Mouse (Mus musculus) hindbrain, embryonic 11.5 days (tissue): ENCODE results near the gene Myom1. TPM values are rescaled to one million over a fixed set of nuclear protein-coding genes. Genes with fewer than 3 reads are reported as not detected.

ENCODE experiments used
- ATAC-seq: fragments of 200-750 bp; cut with Nextera tagmentation; 2 replicates; pipeline ENCODE4 v1.8.0; 2017; ENCODE audit warnings: mild to moderate bottlenecking, moderate TSS enrichment, moderate library complexity; ENCODE audit not compliant: low FRiP score
- DNase-seq: peaks from one replicate; pipeline ENCODE4 v3.0.0-alpha.2; 2015; ENCODE audit warnings: low spot score
- H3K27ac ChIP-seq: fragments of 300-500 bp; sonication (generic); 2 replicates; pipeline ENCODE4 v1.5.1; 2014; ENCODE audit warnings: mild to moderate bottlenecking, low read depth, low read length
- H3K27me3 ChIP-seq: fragments of 300-500 bp; sonication (generic); 2 replicates; pipeline ENCODE4 v1.6.1; 2014; ENCODE audit warnings: mild to moderate bottlenecking, low read length, moderate library complexity, mixed read lengths; ENCODE audit not compliant: control insufficient read depth, insufficient read depth
- H3K36me3 ChIP-seq: fragments of 300-500 bp; sonication (generic); 2 replicates; pipeline ENCODE4 v1.6.1; 2014; ENCODE audit warnings: mild to moderate bottlenecking, low read length, moderate library complexity, mixed read lengths; ENCODE audit not compliant: control insufficient read depth, insufficient read depth
- H3K4me1 ChIP-seq: fragments of 300-500 bp; sonication (generic); replicated peaks from 2 replicates; pipeline ENCODE4 v1.6.1; 2014; ENCODE audit warnings: low read length, mixed read lengths; ENCODE audit not compliant: control insufficient read depth, insufficient read depth
- H3K4me2 ChIP-seq: fragments of 300-500 bp; sonication (generic); replicated peaks from 2 replicates; pipeline ENCODE4 v1.6.1; 2014; ENCODE audit warnings: mild to moderate bottlenecking, low read depth, low read length
- H3K4me3 ChIP-seq: fragments of 300-500 bp; sonication (generic); 2 replicates; pipeline ENCODE4 v1.5.1; 2014; ENCODE audit warnings: low read depth, low read length
- H3K9ac ChIP-seq: fragments of 300-500 bp; sonication (generic); 2 replicates; pipeline ENCODE4 v1.6.1; 2014; ENCODE audit warnings: low read depth, low read length
- H3K9me3 ChIP-seq: fragments of 300-500 bp; sonication (generic); 2 replicates; pipeline ENCODE4 v1.6.1; 2016; ENCODE audit warnings: low read length; ENCODE audit not compliant: control insufficient read depth
- WGBS: fragments of 180-500 bp; shearing (Covaris S2); extraction: QIAGEN DNeasy Blood & Tissue Kit; methylation state at CpG from one replicate; pipeline ENCODE4 v1.1.7; 2014; 5-methylcytosine and 5-hydroxymethylcytosine counted together
- polyA plus RNA-seq: library from polyadenylated mRNA; unstranded; fragments of >200 nt; fragmentation: Nextera tagmentation; extraction: Ambion mirVana; gene quantifications from 2 replicates; pipeline ENCODE4 v1.2.1, GENCODE M21; 2014

Gene Myom1
- polyA plus RNA-seq, 1 experiment from 2014 or later: 2.0 TPM

- peak overlapping the region; percentile 88 for H3K4me3 ChIP-seq
- H3K9me3 ChIP-seq: no peaks in the 10 kb centered on the region
- ATAC-seq: peak; percentile 78; the same call in 1 of the 2 replicates
- H3K4me2 ChIP-seq: peak overlapping the region; percentile 72
- peak overlapping the region; percentile 91 for H3K9ac ChIP-seq
- peak overlapping the region; percentile 95 for H3K27ac ChIP-seq
- peaks cover 3% of the 10 kb centered on the region; the same call in 1 of the 2 replicates for H3K36me3 ChIP-seq
- H3K4me1 ChIP-seq: peaks cover 4% of the 10 kb centered on the region
- under 1% methylated on average over 24 of the region's 24 CpGs for WGBS
- DNase-seq: no peak
- no peaks in the 10 kb centered on the region for H3K27me3 ChIP-seq
Observed at GRCm38 (mm10) chr17:70989991-70990390, 12.4 kb upstream of the Myom1 start.

GRCm38 (mm10) chr17:70990403-70991303 is 11.8 kb upstream of the Myom1 start:
- Histone ChIP-seq H3K9me3 (no peaks in the 10 kb centered on the region), H3K4me1 (peaks cover 4% of the 10 kb centered on the region), H3K9ac (peak overlapping the region; percentile 91), H3K4me3 (peak overlapping the region; percentile 88), H3K27ac (peak overlapping the region; percentile 95), H3K36me3 (peaks cover 4% of the 10 kb centered on the region; the same call in 1 of the 2 replicates), H3K4me2 (peak overlapping the region; percentile 72), H3K27me3 (no peaks in the 10 kb centered on the region)
- ATAC-seq: peak; percentile 96
- WGBS: under 1% methylated on average over 63 of the region's 70 CpGs
- peak; percentile 90 for DNase-seq

- H3K36me3 ChIP-seq: peaks cover 4% of the 10 kb centered on the region; the same call in 1 of the 2 replicates
- DNase-seq (peak; percentile 41), ATAC-seq (no peak)
Observed at GRCm38 (mm10) chr17:70991706-70992625, 10.5 kb upstream of the Myom1 start.

GRCm38 (mm10) chr17:70992662-70993061 is 9.8 kb upstream of the Myom1 start:
- H3K4me1 ChIP-seq: peaks cover 4% of the 10 kb centered on the region
- no peak overlapping the region for H3K4me3 ChIP-seq

More at GRCm38 (mm10) chr17:70991706-70992625, 10.5 kb upstream of the Myom1 start:
- 86% methylated on average over 16 of the region's 16 CpGs for WGBS
- no peaks in the 10 kb centered on the region for H3K9me3 ChIP-seq
- peaks cover 4% of the 10 kb centered on the region for H3K4me1 ChIP-seq
- H3K9ac ChIP-seq: no peak overlapping the region
- no peak overlapping the region for H3K27ac ChIP-seq
- H3K4me3 ChIP-seq: no peak overlapping the region
- no peaks in the 10 kb centered on the region for H3K27me3 ChIP-seq
- no peak overlapping the region for H3K4me2 ChIP-seq

GRCm38 (mm10) chr17:70993385-70993807 is 9.0 kb upstream of the Myom1 start:
- peaks cover 4% of the 10 kb centered on the region for H3K4me1 ChIP-seq
- no peak overlapping the region for H3K9ac ChIP-seq
- H3K9me3 ChIP-seq: no peaks in the 10 kb centered on the region
- 69% methylated on average over 3 of the region's 3 CpGs for WGBS
- ATAC-seq (no peak), DNase-seq (no peak)
- no peak overlapping the region for H3K27ac ChIP-seq
- peaks cover 4% of the 10 kb centered on the region; the same call in 1 of the 2 replicates for H3K36me3 ChIP-seq
- H3K4me3 ChIP-seq: no peak overlapping the region
- no peaks in the 10 kb centered on the region for H3K27me3 ChIP-seq
- H3K4me2 ChIP-seq: no peak overlapping the region

More at GRCm38 (mm10) chr17:70992662-70993061, 9.8 kb upstream of the Myom1 start:
- Histone ChIP-seq H3K4me2 (no peak overlapping the region), H3K36me3 (peaks cover 4% of the 10 kb centered on the region; the same call in 1 of the 2 replicates), H3K9me3 (no peaks in the 10 kb centered on the region), H3K9ac (no peak overlapping the region), H3K27ac (no peak overlapping the region), H3K27me3 (no peaks in the 10 kb centered on the region)
- DNase-seq (no peak), ATAC-seq (no peak)
- WGBS: 92% methylated on average over 9 of the region's 9 CpGs

- H3K4me2 ChIP-seq: no peak overlapping the region
- DNase-seq (no peak), ATAC-seq (no peak)
- WGBS: 88% methylated on average over 6 of the region's 6 CpGs
- no peaks in the 10 kb centered on the region for H3K27me3 ChIP-seq
- H3K9me3 ChIP-seq: no peaks in the 10 kb centered on the region
- peaks cover 4% of the 10 kb centered on the region for H3K4me1 ChIP-seq
- H3K9ac ChIP-seq: no peak overlapping the region
- H3K4me3 ChIP-seq: no peak overlapping the region
- no peak overlapping the region for H3K27ac ChIP-seq
- H3K36me3 ChIP-seq: peaks cover 4% of the 10 kb centered on the region; the same call in 1 of the 2 replicates
Observed at GRCm38 (mm10) chr17:70994671-70995070, 7.8 kb upstream of the Myom1 start.

- H3K9ac ChIP-seq: no peak overlapping the region
- no peak overlapping the region for H3K4me3 ChIP-seq
- ATAC-seq (no peak), DNase-seq (no peak)
- 93% methylated on average over 6 of the region's 6 CpGs for WGBS
- H3K27ac ChIP-seq: no peak overlapping the region
- no peak overlapping the region for H3K4me2 ChIP-seq
- H3K27me3 ChIP-seq: no peaks in the 10 kb centered on the region
- no peaks in the 10 kb centered on the region for H3K9me3 ChIP-seq
- H3K4me1 ChIP-seq: peaks cover 4% of the 10 kb centered on the region
- H3K36me3 ChIP-seq: peaks cover 4% of the 10 kb centered on the region; the same call in 1 of the 2 replicates
Observed at GRCm38 (mm10) chr17:70995551-70995950, 6.9 kb upstream of the Myom1 start.

- Histone ChIP-seq H3K27ac (no peak overlapping the region), H3K36me3 (0 out of 2 replicates have a peak, but pooled peaks cover 2% of the 10 kb centered on the region), H3K9me3 (no peaks in the 10 kb centered on the region), H3K4me1 (no peaks in the 10 kb centered on the region), H3K4me3 (no peak overlapping the region), H3K27me3 (no peaks in the 10 kb centered on the region), H3K9ac (no peak overlapping the region), H3K4me2 (no peak overlapping the region)
- ATAC-seq (no peak), DNase-seq (no peak)
- 90% methylated on average over 6 of the region's 6 CpGs for WGBS
Observed at GRCm38 (mm10) chr17:70997836-70998235, 4.6 kb upstream of the Myom1 start.
